Mouse (Mus musculus): ENCODE measurements at regions not wholly inside any gene's neighbourhood (a gene's known extent, or its start where the extent isn't known, plus 50 kb on each side); places are given as distances from the start of the nearest gene placed in this dataset.

DNA sequence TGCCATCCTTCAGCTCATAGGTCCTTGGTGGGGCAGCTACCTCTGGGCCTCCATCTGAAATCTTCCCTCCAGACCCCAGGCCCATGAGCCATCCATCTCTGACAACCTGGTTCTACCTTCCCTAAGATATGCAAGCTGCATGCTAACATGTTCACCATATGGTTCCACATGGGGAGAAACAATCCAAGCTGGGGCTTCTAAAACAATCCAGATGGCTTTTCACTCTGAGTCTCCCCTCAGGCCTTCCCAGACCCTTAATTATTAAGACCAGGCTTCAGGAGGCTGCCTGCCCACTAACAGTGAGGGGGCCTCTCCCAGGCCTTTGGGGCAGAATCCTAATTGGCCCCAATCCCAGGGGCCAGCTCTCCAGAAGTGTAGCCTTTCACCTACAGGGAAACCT is 71.1 kb upstream of the Sfswap start:
- Histone ChIP-seq H3K9me3 (ENCODE audit: control insufficient read depth) (no peaks in the 10 kb centered on the region), H3K4me3 (ENCODE audit: low read depth, low read length) (no peak overlapping the region), H3K4me1 (replicated peaks; ENCODE audit: control insufficient read depth, insufficient read depth, low read length) (no peaks in the 10 kb centered on the region), H3K27me3 (replicated peaks; ENCODE audit: control insufficient read depth, insufficient read depth, low read length) (no peaks in the 10 kb centered on the region), H3K27ac (ENCODE audit: low read depth, low read length) (no peak overlapping the region), H3K9ac (ENCODE audit: low read depth, low read length) (no peak overlapping the region), H3K36me3 (ENCODE audit: control insufficient read depth, insufficient read depth) (no peaks in the 10 kb centered on the region), H3K4me2 (replicated peaks; ENCODE audit: low read depth) (no peak overlapping the region)
- ATAC-seq, result no peak
- TF ChIP-seq CTCF (IDR thresholded peaks at IDR 0.05; ENCODE audit: low read depth), result no peak

DNA sequence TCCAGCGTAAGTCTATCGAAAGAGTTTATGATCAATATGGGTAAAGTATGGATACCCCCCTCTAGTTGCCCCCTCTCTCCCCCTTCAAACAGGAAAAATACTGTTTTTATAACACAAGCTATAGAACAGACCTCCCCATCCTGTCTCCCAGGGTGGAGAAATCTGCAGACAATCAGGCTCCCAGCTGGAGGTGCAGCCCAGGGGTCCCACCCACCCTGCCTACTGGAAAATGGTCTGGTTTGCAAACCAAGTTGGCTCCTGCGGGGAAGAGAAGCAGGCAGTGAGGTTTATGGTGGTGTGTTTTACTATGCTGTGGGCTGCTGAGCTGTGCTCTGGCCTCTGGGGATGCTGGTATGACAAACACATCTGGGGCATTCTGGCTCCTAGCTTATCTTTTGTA is 70.7 kb upstream of the Sfswap start:
- no peaks in the 10 kb centered on the region for H3K27me3 ChIP-seq (replicated peaks; ENCODE audit: control insufficient read depth, insufficient read depth, low read length)
- H3K4me2 ChIP-seq (replicated peaks; ENCODE audit: low read depth), result no peak overlapping the region
- no peaks in the 10 kb centered on the region for H3K4me1 ChIP-seq (replicated peaks; ENCODE audit: control insufficient read depth, insufficient read depth, low read length)
- H3K36me3 ChIP-seq (ENCODE audit: control insufficient read depth, insufficient read depth), result no peaks in the 10 kb centered on the region
- WGBS, result 76% methylated on average over 3 of the region's 3 CpGs
- no peaks in the 10 kb centered on the region for H3K9me3 ChIP-seq (ENCODE audit: control insufficient read depth)
- H3K4me3 ChIP-seq (ENCODE audit: low read depth, low read length), result no peak overlapping the region
- TF ChIP-seq CTCF (IDR thresholded peaks at IDR 0.05; ENCODE audit: low read depth), result no peak
- no peak for ATAC-seq
- no peak overlapping the region for H3K27ac ChIP-seq (ENCODE audit: low read depth, low read length)
- H3K9ac ChIP-seq (ENCODE audit: low read depth, low read length), result no peak overlapping the region

- H3K27me3 ChIP-seq (replicated peaks; ENCODE audit: control insufficient read depth, insufficient read depth, low read length), result no peaks in the 10 kb centered on the region
- H3K36me3 ChIP-seq (ENCODE audit: control insufficient read depth, insufficient read depth), result no peaks in the 10 kb centered on the region
- 48% methylated on average over 7 of the region's 7 CpGs for WGBS
- TF ChIP-seq CTCF (IDR thresholded peaks at IDR 0.05; ENCODE audit: low read depth), result no peak
- ATAC-seq, result no peak
- H3K9ac ChIP-seq (ENCODE audit: low read depth, low read length), result no peak overlapping the region
- no peak overlapping the region for H3K4me2 ChIP-seq (replicated peaks; ENCODE audit: low read depth)
- H3K27ac ChIP-seq (ENCODE audit: low read depth, low read length), result no peak overlapping the region
- no peak overlapping the region for H3K4me3 ChIP-seq (ENCODE audit: low read depth, low read length)
- no peaks in the 10 kb centered on the region; the same call in 1 of the 2 replicates for H3K4me1 ChIP-seq (replicated peaks; ENCODE audit: control insufficient read depth, insufficient read depth, low read length)
- no peaks in the 10 kb centered on the region for H3K9me3 ChIP-seq (ENCODE audit: control insufficient read depth)
These were observed 51.0 kb upstream of the Sfswap start for GRCm38 (mm10) chr5:129449931-129450573.

Measured in intestine, postnatal 0 days (tissue).